Mouse (Mus musculus) right cerebral cortex, postnatal 14 days (tissue): Measurements from ENCODE around the gene Adcy7.

ENCODE experiments used
- DNase-seq: peaks from one replicate; pipeline ENCODE4 v3.0.0; 2022

Adcy7 gene

GRCm38 (mm10) chr8:88272231-88273050 is at the start of gene Adcy7:
Gene Adcy7, plus strand, starts transcription at chr8:88272403.
- DNase-seq = peak; percentile 59

- no peak for DNase-seq
Observed at GRCm38 (mm10) chr8:88225358-88225757, 46.8 kb upstream of the Adcy7 start.

GRCm38 (mm10) chr8:88227851-88228250 is 44.4 kb upstream of the Adcy7 start:
- no peak for DNase-seq

- DNase-seq = no peak
Observed at GRCm38 (mm10) chr8:88228286-88228685, 43.9 kb upstream of the Adcy7 start.

- DNase-seq = no peak
Observed at GRCm38 (mm10) chr8:88228800-88229199, 43.4 kb upstream of the Adcy7 start.

- DNase-seq = no peak
Observed at GRCm38 (mm10) chr8:88236666-88237065, 35.5 kb upstream of the Adcy7 start.

- DNase-seq = no peak
Observed at GRCm38 (mm10) chr8:88237606-88238005, 34.6 kb upstream of the Adcy7 start.

GRCm38 (mm10) chr8:88239277-88239676 is 32.9 kb upstream of the Adcy7 start:
- DNase-seq = no peak

- DNase-seq = no peak
Observed at GRCm38 (mm10) chr8:88241871-88242270, 30.3 kb upstream of the Adcy7 start.

GRCm38 (mm10) chr8:88244298-88244697 is 27.9 kb upstream of the Adcy7 start:
- DNase-seq = no peak

GRCm38 (mm10) chr8:88252791-88253190 is 19.4 kb upstream of the Adcy7 start:
- DNase-seq = peak; percentile 52

GRCm38 (mm10) chr8:88254957-88255356 is 17.2 kb upstream of the Adcy7 start:
- DNase-seq = no peak

- DNase-seq = no peak
Observed at GRCm38 (mm10) chr8:88258024-88258423, 14.2 kb upstream of the Adcy7 start.

- DNase-seq = no peak
Observed at GRCm38 (mm10) chr8:88258544-88258943, 13.7 kb upstream of the Adcy7 start.

- DNase-seq = no peak
Observed at GRCm38 (mm10) chr8:88260466-88260980, 11.7 kb upstream of the Adcy7 start.

- no peak for DNase-seq
Observed at GRCm38 (mm10) chr8:88262831-88263635, 9.2 kb upstream of the Adcy7 start.

GRCm38 (mm10) chr8:88265511-88265910 is 6.7 kb upstream of the Adcy7 start:
- DNase-seq = no peak

GRCm38 (mm10) chr8:88266170-88266800 is 5.9 kb upstream of the Adcy7 start:
- peak; percentile 87 for DNase-seq

GRCm38 (mm10) chr8:88266801-88267403 is 5.3 kb upstream of the Adcy7 start:
- DNase-seq = no peak

GRCm38 (mm10) chr8:88269107-88269875 is 2.9 kb upstream of the Adcy7 start:
- no peak for DNase-seq

- DNase-seq = no peak
Observed at GRCm38 (mm10) chr8:88270086-88270485, 2.1 kb upstream of the Adcy7 start.

- no peak for DNase-seq
Observed at GRCm38 (mm10) chr8:88273051-88273430, 838 bp downstream of the Adcy7 start.
